Mouse (Mus musculus) megakaryocyte, embryonic 14.5 days (primary cell): ENCODE results near the gene Golgb1.

Experiments used
- FLI1 ChIP-seq: IDR thresholded peaks from 2 replicates; pipeline ENCODE4 v1.6.1; 2012; ENCODE audit warnings: low read length, inconsistent platforms, mixed read lengths
- GATA1 ChIP-seq: IDR thresholded peaks from 3 replicates; pipeline ENCODE4 v1.6.1; 2012; ENCODE audit warnings: mixed read lengths, low read length, inconsistent platforms, borderline replicate concordance

DNA sequence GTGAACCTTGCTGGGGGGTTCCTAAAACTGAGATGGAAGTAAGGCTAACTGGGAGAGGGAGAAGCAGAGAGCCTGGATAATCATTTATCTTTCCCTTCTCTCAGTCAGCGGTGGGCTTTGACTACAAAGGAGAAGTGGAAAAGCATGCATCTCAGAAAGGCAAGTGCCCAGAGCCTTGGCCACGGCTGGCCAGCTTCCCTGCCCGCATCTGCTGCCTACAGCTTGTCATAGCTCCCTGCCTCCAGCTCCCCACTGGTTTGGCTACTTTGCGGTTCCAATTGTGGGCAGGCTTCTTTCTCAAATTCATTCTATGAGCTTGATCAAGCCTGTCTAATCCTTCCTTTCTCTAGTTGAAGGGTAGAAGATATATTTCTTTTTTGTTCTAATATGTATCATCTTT, 76.1 kb downstream of the Golgb1 start:
- TF ChIP-seq GATA1, result no peak
- TF ChIP-seq FLI1, result no peak
